In the genomic region with DNA sequence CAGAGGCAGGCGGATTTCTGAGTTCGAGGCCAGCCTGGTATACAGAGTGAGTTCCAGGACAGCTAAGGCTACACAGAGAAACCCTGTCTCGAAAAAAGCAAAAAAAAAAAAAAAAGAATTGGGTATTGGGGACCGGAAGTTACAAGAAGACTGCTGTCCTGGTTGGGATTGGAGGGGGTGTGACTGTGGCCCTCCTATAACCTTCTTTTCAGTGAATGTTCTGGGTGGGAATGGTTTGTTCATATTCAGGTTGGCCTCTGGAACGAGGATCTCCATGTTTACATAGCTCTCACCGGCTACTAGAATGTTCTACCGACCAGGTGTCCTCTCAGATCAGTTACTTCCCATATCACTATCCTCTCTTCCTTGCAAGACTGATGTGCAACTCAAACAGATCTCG, we compare ENCODE assay signal across 9 mouse cellular contexts. TPM values are rescaled to one million over a fixed set of nuclear protein-coding genes. Genes with fewer than 3 reads are reported as not detected.
DNase-seq lines count a peak whose midpoint lies in the region; ATAC-seq and TF ChIP-seq lines count a peak whose summit lies in the region.
"Had no signal": no experiment of that assay in that cellular context is flagged by ENCODE, and none has a peak within 500 bp of the region (broad histone marks: within the 10 kb centered on the region; RNA-seq: fewer than 3 reads in every experiment).

No protein-coding gene starts in this region.

- H3K4me2 ChIP-seq in hindbrain, postnatal 0 days (ENCODE audit: low read depth, low read length), result peak overlapping the region; percentile 58
- H3K4me2 ChIP-seq in midbrain, embryonic 15.5 days, result peak overlapping the region; percentile 61

- WGBS in hindbrain, postnatal 0 days, result 81% methylated on average over 8 of the region's 8 CpGs
- 74% methylated on average over 8 of the region's 8 CpGs for WGBS in midbrain, embryonic 15.5 days

- no peak overlapping the region for H3K9ac ChIP-seq in hindbrain, postnatal 0 days (replicated peaks; ENCODE audit: low read length)
- no peak overlapping the region for H3K9ac ChIP-seq in midbrain, embryonic 15.5 days

- peak; percentile 27 for ATAC-seq in activated CD4-positive, CD25-positive, alpha-beta regulatory T cell, adult 4 months
- no peak for ATAC-seq in hindbrain, postnatal 0 days
- ATAC-seq in midbrain, embryonic 15.5 days (replicated peaks), result 0 out of 2 replicates have a peak, but pooled peaks have one; percentile 7

- TF ChIP-seq CTCF in hindbrain, postnatal 0 days (IDR thresholded peaks at IDR 0.05; ENCODE audit: low read depth), result no peak

- no peak overlapping the region for H3K27ac ChIP-seq in hindbrain, postnatal 0 days
- no peak overlapping the region for H3K27ac ChIP-seq in midbrain, embryonic 15.5 days

- H3K4me3 ChIP-seq in hindbrain, postnatal 0 days (ENCODE audit: low read length), result peak overlapping the region; percentile 45
- H3K4me3 ChIP-seq in midbrain, embryonic 15.5 days, result peak overlapping the region; percentile 40

- H3K36me3 ChIP-seq in hindbrain, postnatal 0 days (ENCODE audit: insufficient read depth, low read length), result no peaks in the 10 kb centered on the region
- H3K36me3 ChIP-seq in midbrain, embryonic 15.5 days (replicated peaks), result no peaks in the 10 kb centered on the region

- H3K4me1 ChIP-seq in hindbrain, postnatal 0 days (ENCODE audit: insufficient read depth, low read length), result no peaks in the 10 kb centered on the region
- H3K4me1 ChIP-seq in midbrain, embryonic 15.5 days, result peaks cover 4% of the 10 kb centered on the region

- no peaks in the 10 kb centered on the region for H3K9me3 ChIP-seq in hindbrain, postnatal 0 days (ENCODE audit: low read length)
- no peaks in the 10 kb centered on the region for H3K9me3 ChIP-seq in midbrain, embryonic 15.5 days

- DNase-seq in kidney, adult 9 months, result peak; percentile 15
- DNase-seq in kidney, postnatal 36 days, result no peak
- DNase-seq in hindbrain, postnatal 0 days (ENCODE audit: low spot score), result no peak
- no peak for DNase-seq in frontal cortex, postnatal 25 days (ENCODE audit: low spot score in 2 of 2)
- no peak for DNase-seq in cerebellum, adult 11-12 months
- no peak for DNase-seq in gastrocnemius, postnatal 4 days (ENCODE audit: low spot score in 2 of 2)

- H3K27me3 ChIP-seq in hindbrain, postnatal 0 days (ENCODE audit: insufficient read depth, low read length), result no peaks in the 10 kb centered on the region
- no peaks in the 10 kb centered on the region for H3K27me3 ChIP-seq in midbrain, embryonic 15.5 days (replicated peaks)

RNA-seq across cellular contexts. Expression of a gene that starts 0.3 kb away (rescaled TPM):
- polyA plus RNA-seq in activated CD4-positive, CD25-positive, alpha-beta regulatory T cell, adult 4 months (2017; shearing (Covaris generic)), result not detected
- total RNA-seq in hindbrain, postnatal 0 days (2014; rRNA removed), result 0.58 and 1.5 TPM in 2 replicates
- 3.7 and 3.9 TPM in 2 replicates for polyA plus RNA-seq in hindbrain, postnatal 0 days (2015; fragmentation: Nextera tagmentation; extraction: Ambion mirVana)
- polyA plus RNA-seq in midbrain, embryonic 15.5 days (2015; fragmentation: Nextera tagmentation; extraction: Ambion mirVana), result 3.0 and 3.1 TPM in 2 replicates
- not detected for total RNA-seq in gastrocnemius, postnatal 4 days (2021)
- total RNA-seq: gastrocnemius, adult 8-10 months had no signal
